ENCODE assay signal across 20 mouse cellular contexts in genomic region chr5:116564391-116564790, GRCm38 (mm10).
A peak's percentile ranks its signal among the peaks of the same experiment; 100 is the strongest.
DNase-seq lines count a peak whose midpoint lies in the region; ATAC-seq lines count a peak whose summit lies in the region.
"Had no signal": no experiment of that assay in that cellular context is flagged by ENCODE, and none has a peak within 500 bp of the region (broad histone marks: within the 10 kb centered on the region; RNA-seq: fewer than 3 reads in every experiment).

No protein-coding gene starts in this region.

- ATAC-seq in cerebellum, adult (ENCODE audit: insufficient number of reproducible peaks, low FRiP score, low TSS enrichment) = no peak
- ATAC-seq: activated CD4-positive, CD25-positive, alpha-beta regulatory T cell, adult 4 months; forebrain, embryonic 14.5 days; forebrain, postnatal 0 days; hindbrain, postnatal 0 days; inflammation-experienced regulatory T-cells, adult 6 months; intestine, embryonic 16.5 days had no signal

- DNase-seq in cerebellum, adult 11-12 months = peak; percentile 66
- DNase-seq in brain, adult 2 months (ENCODE audit: low read depth, low spot score) = peak; percentile 36
- DNase-seq in cerebellum, adult 9-11 months = peak; percentile 68
- DNase-seq in cerebellum, postnatal 36 days = peak; percentile 33 to 50
- DNase-seq in adipocyte (ENCODE audit: low spot score) = no peak
- no peak for DNase-seq in ovary, adult 18-20 months (ENCODE audit: low spot score)
- DNase-seq: adrenal gland, postnatal 10 days; adrenal gland, postnatal 36 days; forebrain, postnatal 0 days; gastrocnemius, postnatal 25 days; heart, adult 18-20 months; heart, postnatal 10 days; heart, postnatal 36 days; kidney, adult 18-20 months had no signal

Comparison
In these comparisons a context has a peak if more than half of its experiments do, and no peak if none do; other contexts are left out.
1. DNase-seq: peak in cerebellum, adult 11-12 months (single experiment), brain, adult 2 months (single experiment), cerebellum, adult 9-11 months (single experiment) and cerebellum, postnatal 36 days (2 of 2); none in adipocyte (single experiment) and ovary, adult 18-20 months (single experiment).